Mouse (Mus musculus) layer of hippocampus, adult 11-12 months (tissue): ENCODE data around the gene Islr2.

Source experiments
- DNase-seq: peaks from one replicate; pipeline ENCODE4 v3.0.0; 2022; ENCODE audit warnings: low spot score

Islr2 gene

DNA sequence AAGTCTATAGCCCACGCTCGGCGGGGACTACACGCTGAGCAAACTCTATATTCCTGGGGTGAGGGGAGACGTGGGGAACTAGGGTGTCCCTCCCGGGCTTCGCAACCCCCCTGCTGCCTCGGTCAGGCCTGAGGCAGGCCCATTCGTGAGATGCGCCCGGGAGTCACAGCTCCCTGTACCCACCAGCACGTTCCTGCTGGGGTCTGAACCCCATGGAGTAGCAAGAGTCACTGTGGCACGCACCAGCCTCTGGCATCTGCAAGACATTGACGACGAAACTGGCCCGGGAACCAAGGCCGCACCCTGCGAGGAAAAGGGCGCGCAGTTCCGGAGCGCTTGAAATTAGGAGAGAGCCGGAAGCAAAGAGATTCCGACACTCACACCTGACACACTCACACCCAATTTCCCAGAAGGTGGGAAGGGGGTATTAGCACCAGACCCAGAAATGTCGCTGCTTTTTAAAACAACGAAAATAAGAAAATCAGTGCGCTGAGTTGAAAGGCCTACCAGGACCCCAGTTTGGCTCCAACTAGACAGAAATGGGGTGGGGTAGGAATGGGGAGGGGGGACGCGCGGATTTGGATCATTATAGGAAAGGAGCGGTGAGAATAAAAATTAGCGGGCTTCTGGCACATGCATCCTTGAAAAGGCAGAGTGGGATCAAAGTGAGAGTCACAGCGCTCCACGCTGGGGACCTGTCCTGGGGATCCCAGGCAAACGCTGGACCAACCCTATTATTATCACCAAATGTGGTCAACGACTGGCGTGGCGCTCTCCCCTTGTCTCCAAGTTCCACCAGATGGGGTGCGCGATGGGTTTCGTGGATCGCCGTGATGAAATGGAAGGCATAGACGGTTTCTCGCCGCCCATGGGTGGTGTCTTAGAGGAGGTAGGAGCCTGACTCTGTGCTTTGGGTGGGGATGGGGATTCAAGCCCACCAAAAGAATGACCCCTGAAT, 7.2 kb downstream of the Islr2 start:
- DNase-seq = no peak

DNA sequence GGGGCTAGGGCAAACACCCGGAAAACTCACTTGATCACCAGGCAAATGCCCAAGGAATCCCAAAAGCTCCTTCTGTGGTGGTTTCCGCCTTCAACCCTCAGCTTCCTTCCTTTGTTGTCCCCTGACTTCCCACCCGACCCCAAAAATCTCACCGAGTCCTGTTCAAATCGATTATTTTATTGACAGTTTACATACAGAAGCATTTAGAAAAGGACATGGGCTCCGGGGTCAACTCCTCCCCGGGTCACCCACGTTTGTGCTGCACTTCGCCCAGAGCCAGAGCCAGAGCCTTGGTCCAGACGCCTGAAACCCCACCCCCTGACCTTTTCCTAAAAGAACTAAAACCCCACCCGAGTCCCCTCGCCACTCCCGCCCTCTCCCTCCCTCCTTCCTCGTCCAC, 8.0 kb downstream of the Islr2 start:
- DNase-seq = no peak

DNA sequence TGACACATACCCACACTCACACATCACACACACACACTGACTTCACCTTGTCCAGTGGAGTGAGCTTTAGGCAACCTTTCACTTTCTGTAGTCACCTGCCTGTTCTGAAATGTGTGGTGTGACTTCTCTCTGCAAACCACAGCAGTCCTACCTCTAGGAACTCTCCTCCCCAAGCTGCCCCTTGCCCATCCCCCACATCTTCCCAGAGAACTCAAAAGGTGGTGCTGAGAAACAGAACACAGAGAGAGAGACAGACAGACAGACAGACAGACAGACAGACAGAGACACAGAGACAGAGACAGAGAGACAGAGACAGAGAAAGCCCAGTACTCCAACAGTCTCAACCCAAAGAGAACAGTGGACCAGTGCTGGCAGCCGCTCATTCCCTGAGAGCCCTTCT, 8.4 kb downstream of the Islr2 start:
- no peak for DNase-seq

GRCm38 (mm10) chr9:58194222-58194621, 9.9 kb downstream of the Islr2 start:
- DNase-seq = no peak

- no peak for DNase-seq
These were observed 19.7 kb downstream of the Islr2 start for GRCm38 (mm10) chr9:58184456-58184855.

DNA sequence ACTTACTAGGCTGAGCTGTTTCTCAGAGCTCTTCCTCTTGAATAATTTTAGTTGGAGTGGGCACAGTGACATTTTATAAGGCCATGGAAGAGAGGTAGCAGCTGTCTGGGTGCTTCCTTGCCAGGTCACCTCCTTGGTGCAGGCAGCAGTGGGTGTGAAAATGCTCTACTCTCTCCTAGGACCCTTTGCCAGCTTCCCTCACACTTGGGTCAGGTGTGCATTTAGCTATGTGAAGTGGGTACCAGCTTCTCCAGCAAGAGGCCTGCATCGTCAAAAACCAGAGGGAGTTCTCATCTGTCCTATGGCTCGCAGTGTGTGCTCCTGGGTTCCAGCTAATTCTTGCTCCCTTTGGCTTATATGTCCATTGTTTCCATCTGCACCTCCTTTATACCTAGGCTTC, 24.7 kb downstream of the Islr2 start:
- DNase-seq = no peak

- DNase-seq = no peak
These were observed 27.0 kb downstream of the Islr2 start for GRCm38 (mm10) chr9:58177165-58177564.

DNA sequence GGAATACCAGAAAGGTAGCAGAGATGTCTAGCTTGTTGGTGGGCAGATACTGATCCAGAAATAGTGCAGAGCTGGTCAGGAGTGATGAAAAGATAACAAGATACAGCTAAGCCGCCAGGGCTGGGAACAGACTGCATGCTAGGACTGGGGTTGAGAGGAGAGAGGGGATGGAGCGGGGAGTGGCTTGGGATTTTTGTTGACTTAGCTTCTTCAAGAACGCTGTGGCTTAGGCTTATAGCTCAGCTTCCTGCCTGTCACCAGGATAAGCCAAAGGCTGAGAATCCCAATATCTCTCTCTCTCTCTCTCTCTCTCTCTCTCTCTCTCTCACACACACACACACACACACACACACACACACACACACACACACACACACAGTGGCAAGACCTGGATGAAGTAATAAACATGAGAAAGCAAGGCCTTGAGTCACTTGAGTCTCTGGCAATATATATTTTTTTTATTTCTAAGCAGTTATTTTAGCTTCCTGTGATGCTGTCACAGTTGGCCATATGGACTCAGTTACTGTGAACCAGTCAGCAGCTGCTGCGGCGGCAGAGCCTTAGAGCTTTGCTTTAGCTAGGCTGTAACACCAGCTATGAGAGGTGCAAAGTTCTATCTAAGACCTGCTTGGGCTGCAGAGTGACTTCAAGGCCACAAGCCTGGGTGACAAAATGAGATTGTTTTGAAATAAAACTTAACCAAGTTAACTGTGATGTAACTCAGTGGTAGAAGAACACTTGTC, 28.2 kb downstream of the Islr2 start:
- peak; percentile 56 for DNase-seq

- DNase-seq = peak; percentile 70
These were observed 29.3 kb downstream of the Islr2 start for GRCm38 (mm10) chr9:58174818-58175251.

DNA sequence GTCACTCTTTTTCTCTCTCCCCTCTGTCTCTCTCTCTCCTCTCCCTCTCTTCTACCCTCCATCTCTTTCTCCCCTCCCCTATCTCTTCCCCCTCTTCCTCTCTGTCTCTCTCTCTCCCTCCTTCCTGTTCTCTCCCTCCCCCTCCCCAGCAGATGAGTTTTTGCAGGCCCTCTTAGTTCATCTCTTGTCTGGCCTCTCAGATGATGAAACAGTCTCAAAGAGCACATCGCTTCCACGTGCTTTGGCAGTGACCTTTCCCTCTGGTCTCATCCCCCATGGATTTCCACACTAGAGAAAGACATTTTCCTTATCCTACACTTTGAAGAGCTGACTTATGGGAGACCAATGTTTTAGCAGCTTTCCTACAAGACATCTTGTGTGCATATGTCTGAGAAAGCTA, 31.3 kb downstream of the Islr2 start:
- DNase-seq = no peak

- no peak for DNase-seq
These were observed 34.7 kb downstream of the Islr2 start for GRCm38 (mm10) chr9:58169426-58169825.

DNA sequence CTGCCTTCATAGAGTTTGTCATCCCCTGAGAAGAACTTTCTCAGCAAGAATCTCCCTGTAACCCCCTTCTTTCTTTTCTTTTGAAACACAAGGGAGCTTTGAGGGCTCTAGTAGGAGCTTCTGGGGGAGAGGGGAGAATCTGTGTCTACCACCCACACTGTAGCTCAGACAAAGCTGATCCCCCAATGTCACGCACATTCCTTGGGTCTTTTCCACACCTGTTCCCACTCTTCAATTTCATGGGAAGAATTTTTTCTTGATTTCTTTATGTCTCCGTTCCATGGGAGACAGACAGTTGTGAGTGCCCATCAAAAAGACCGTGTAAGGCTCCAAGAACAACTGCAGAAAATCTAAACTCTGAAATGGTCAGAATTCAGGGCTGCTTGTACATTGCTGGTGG, 35.2 kb downstream of the Islr2 start:
- DNase-seq = no peak

DNA sequence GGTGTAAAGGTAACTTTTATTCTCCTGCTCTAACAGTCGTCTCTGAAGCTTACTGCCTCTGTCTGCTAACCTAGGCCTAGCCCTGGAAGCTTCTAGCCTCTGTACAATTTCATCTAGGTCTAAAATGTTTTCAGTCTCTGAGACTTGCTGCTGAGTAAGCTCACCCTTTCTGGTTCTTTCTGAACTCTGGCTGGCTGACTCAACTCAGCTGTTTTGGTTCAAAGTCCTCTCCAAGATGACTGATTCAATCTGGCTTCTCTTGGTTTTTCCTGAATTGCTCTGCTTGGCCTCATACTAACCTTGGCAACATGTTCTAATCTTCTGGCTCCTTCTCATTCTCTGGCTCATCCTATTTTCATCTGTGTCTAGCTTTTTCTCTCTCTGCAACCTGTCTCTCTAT, 38.3 kb downstream of the Islr2 start:
- no peak for DNase-seq

- no peak for DNase-seq
These were observed 41.0 kb downstream of the Islr2 start for GRCm38 (mm10) chr9:58163146-58163545.

- no peak for DNase-seq
These were observed 41.9 kb downstream of the Islr2 start for GRCm38 (mm10) chr9:58162173-58162572.

- no peak for DNase-seq
These were observed 43.8 kb downstream of the Islr2 start for GRCm38 (mm10) chr9:58160315-58160714.

- peak; percentile 45 for DNase-seq
These were observed 44.3 kb downstream of the Islr2 start for GRCm38 (mm10) chr9:58159855-58160254.

DNA sequence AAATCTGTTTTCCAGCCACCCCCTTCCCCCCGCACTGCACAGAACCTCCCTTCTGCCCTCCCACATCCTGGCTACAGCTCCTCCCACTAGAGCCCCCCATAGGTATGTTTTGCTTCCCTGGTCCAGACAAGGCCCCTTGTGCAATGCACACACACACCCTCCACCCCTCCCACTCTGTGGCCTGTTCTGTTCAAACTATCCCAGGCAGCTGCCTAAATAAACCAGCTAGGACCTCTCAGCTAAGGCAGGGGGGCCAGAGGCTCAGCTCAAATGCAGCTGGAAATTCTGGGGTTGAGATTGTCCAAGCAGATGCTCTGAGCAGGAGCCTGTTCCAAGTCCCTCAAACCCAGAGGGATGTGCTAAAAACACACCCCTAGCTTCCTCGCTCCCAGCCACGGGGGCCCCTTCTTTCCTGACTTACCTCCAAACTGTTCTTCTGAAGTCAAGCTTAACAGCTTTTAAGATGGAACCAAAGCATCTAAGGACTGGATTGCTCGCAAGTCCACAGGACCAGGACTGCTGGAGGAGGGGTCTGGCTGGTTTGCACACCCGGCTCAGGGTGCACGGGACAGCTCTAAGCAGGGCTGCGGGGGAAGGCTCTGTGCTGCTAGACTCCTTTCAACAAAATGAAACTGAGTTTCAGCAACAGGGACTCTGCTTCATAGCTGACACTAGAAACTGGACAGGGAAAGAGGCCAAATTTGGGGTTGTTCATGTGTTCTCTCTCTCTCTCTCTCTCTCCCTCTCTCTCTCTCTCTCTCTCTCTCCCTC, 45.4 kb downstream of the Islr2 start:
- no peak for DNase-seq

GRCm38 (mm10) chr9:58157838-58158237, 46.3 kb downstream of the Islr2 start:
- DNase-seq = no peak

DNA sequence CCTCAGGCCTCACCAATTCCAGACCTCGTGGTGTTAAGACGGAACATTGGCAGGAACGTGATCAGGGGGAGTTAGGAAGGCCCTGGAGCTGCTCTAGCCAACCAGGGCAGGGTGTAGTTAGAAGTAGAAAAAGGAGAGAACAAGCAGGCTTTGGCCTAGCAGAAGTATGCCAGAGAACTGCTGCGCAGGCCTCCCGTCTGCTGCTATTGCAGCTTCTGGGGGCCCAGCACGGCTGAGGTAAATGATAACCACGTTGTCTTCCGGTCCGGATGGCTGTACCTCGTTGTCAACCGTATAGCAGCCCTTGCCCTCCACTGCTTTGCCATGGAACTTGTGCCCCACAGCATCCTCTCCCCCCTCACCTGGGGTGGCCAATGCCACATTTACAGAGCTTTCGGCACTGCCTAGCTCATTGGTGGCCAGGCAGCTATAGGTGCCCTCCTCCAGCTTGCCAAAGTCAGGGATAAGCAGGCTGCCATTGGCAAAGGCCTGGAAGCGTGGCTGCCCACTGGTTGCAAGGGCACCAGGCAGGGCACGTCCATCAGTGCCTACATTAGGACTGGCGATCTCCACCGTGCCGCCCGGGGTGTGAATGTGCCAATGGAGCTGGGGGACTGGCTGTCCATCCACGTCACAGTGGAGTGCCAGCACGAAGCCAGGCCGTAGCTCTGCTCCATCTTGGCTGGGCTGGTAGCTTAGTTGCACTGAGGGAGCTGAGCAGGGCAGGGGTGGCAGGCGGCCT, 47.1 kb downstream of the Islr2 start:
- DNase-seq = no peak

DNA sequence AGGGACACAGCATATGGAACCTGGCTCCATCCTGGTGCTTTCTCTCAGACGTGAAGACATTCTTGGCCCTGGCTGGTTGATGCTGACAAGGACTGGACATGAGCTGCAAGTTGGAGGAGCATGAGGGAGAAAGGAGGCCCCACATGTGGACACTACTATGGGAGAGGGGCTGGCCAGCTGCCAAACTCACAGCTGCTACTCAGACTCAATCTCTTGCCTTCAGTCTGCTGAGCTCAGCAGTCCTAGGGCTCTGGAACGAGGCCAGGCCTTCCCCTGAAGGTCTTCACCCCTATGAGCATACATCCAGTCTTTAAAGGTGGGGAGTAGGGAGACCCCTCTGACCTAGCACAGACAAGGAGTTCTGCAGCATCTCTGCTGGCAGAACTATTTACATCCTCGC, 48.8 kb downstream of the Islr2 start:
- DNase-seq = no peak

DNA sequence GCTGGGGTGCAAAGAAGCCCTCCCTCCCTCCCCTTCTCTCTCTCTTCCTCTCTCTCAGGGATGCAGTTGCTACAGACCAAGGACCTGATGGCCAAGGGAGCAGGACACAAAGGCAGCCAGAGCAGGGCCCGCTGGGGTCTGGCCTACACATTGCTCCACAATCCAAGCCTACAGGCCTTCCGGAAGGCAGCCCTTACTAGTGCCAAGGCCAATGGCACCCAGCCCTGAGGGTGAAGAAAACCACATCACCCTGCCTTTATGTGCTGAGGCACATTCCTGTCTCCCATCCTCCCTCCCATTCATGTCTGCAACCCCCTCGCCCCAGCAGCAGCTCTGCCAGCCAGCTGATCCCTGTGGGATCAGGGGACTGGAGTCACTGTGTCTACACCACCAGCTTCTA, 51.0 kb downstream of the Islr2 start:
- no peak for DNase-seq
